Mouse (Mus musculus) kidney, postnatal 10 days (tissue): ENCODE results near the gene Hspa2.
"Not testable (repeated sequence)": the region's sequence is repeated elsewhere in the genome, so short reads cannot be mapped to it uniquely, and the experiment has no call there.

Experiments
- DNase-seq: peaks from one replicate; pipeline ENCODE4 v3.0.0; 2021; ENCODE audit warnings: mixed read lengths

Gene Hspa2

DNA sequence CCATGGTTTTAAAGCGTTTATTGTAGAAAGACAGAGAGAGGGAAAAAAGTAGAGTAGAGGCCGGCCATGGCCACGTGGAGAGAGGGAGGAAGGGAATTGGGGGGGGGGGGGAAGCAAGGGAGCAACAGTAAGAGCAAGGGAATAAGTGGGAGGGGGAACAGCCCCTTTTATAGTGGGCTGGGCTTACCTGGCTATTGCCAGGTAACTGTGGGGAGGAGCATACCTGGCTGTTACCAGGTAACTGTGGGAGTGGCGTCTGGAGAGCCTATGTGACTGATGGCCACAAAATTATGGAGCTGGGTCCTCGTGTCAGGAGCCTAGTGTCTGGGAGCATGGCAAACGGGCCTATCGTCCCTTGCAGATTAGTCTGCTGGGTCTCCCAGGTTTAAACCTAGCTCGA lies 31.6 kb downstream of the Hspa2 start:
- no peak for DNase-seq

DNA sequence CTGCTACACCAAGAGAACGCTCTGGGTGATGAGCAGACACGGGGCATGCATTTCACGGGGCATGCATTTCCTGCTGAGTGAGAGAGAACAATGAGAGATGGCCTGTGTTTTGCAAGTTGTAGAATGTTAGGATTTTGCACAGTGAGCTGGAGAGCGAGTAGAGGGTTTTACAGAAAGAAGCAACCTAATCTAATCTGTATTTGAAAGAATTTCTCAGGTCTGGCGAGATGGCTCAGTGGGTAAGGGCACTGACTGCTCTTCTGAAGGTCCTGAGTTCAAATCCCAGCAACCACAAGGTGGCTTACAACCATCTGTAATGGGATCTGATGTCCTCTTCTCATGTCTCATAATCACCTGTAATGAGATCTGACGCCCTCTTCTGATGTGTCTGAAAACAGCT lies 39.5 kb downstream of the Hspa2 start:
- not testable (repeated sequence) for DNase-seq

DNA sequence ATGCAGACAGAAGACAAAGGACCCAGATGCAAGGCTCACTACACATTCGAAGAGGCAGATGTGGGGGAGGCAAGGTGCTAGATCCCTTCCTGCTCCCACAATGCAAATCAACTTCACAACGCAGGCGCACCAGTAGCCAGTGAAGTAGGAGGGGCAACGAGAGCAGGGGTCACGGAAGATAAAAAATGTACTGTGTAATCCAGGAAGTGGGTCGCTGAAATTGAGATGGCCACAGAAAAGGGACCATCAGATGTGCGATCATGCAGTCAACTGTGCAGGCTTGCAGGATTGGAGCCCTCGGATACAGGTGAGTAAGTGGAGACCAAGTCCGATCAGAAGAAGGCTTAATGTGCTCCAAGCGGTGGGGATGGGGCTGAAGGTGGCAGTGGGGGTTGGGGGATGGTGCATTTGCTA lies 40.4 kb downstream of the Hspa2 start:
- DNase-seq = peak; percentile 19

DNA sequence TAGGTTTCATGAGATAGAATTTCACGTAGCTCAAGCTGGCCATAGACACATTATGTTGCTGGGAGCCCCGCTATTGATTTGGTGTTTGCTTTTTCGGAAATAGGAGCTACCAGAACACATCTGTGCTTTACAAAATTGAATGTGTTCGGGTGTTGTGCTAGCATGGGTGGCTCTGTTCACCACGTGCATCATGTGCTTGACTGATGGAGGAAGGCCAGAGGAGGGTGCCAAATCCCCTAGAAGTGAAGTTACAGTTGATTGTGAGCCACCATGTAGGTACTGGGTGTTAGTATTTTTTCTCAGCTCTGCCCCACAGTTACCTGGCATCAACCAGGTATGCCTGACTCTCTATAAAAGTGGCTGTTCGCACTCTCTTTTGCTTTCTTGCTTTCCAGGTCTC lies 40.9 kb downstream of the Hspa2 start:
- DNase-seq = no peak

DNA sequence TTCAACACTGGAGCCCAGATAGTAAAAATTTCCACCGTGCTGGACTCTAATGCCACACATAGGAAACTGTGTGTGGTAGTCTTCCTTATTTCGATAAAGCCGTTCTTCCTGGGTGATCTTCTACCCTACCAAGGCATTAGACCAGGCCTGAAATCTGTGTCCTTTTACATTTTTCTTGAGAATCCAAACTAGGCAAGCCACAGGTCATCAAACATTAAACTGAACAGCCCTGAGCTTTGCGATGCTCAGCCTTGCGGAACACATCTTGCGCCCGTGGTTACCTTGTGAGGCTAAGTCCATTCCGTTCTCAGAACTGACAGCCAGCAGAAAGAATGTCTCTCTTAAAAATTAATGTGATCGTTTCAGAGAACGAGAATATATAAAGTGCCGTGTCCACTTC lies 42.2 kb downstream of the Hspa2 start:
- DNase-seq = peak; percentile 65

DNA sequence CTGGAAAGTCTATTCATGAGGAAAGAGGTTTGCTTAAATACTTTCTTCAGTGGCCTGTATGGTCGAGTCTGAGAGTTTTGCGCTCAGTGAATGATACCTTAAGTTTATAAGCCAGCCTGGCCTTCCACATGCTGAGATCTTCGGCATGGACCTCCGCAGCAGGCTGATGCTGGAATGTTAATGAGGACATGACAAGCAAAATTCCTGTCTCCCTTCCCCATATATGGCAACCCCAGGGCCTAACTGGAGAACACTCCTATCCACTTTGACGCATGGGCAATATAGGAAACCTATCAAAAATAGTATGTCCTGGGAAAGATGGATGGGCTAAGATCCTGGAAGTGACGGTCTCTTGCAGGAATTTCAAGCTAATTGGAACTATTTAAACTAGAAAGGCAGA lies 44.2 kb downstream of the Hspa2 start:
- DNase-seq = no peak

DNA sequence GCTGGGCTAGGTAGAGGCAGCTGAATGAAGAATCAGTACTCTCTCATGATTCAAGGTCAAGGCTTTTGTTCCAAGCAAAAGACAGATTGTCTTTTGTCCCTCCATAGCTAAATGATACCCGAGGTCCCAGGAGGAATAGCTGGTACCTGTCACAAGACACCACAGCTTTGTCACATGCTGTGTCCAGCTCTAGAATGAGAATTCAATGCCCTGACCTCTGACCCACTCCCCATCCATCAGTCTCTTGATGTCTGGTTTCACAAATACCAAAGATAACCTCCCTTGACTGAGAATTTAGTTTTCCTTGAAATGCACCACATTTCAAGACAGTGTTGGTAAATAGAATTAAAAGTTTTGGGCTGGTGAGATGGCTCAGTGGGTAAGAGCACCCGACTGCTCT lies 48.2 kb downstream of the Hspa2 start:
- no peak for DNase-seq
